Mouse (Mus musculus): ENCODE measurements around the gene Lrguk.

- TF ChIP-seq CTCF (IDR thresholded peaks at IDR 0.05; ENCODE audit: insufficient read depth, low read length), result no peak
- no peak for TF ChIP-seq POLR2A (IDR thresholded peaks at IDR 0.05; ENCODE audit: borderline replicate concordance, extremely low read depth, low read depth, low read length)
Observed at GRCm38 (mm10) chr6:34041589-34042280, 12.5 kb downstream of the Lrguk start.
